Mouse (Mus musculus) bone marrow, adult 2 months (tissue): ENCODE measurements around the gene Mettl8.

ENCODE experiments used
- CTCF ChIP-seq: fragments of 200-500 bp; IDR thresholded peaks from 2 replicates; pipeline ENCODE4 v1.5.1; 2011; ENCODE audit warnings: low read length, control low read depth; ENCODE audit not compliant: control insufficient read depth, insufficient read depth
- POLR2A ChIP-seq: fragments of 200-500 bp; IDR thresholded peaks from 2 replicates; pipeline ENCODE4 v1.6.1; 2011; ENCODE audit warnings: low read depth, mild to moderate bottlenecking, control low read depth, low read length, borderline replicate concordance; ENCODE audit not compliant: control insufficient read depth

DNA sequence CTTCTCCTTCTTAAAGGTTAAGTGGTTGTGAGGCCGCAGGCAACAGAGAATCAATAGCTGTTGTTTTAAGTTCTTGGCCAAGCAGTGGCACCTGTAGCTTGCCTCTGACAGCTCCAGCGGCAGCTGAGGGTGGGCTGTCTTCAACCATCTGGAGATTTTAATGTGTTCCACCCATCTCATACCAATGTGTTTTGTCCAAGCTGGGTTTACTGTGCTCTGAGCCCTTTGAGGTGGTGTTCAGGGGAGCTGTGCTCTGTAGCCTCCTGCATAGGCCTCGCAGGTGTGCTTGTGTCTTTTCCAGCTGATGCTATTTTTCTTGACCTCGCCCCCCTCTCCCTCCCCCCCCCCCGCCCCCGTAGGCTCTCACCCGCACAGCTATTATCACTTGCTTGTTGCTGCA is 96.8 kb downstream of the Mettl8 start:
- TF ChIP-seq CTCF (no peak), POLR2A (no peak)
